Mouse (Mus musculus): Measurements from ENCODE around the gene H2-Aa.

- TF ChIP-seq CTCF (conservative IDR thresholded peaks at IDR 0.05; ENCODE audit: low read length), result no peak
- no peak for TF ChIP-seq POU5F1 (IDR thresholded peaks at IDR 0.05; ENCODE audit: borderline replicate concordance, low read length)
These were observed 1.1 kb downstream of the H2-Aa start for GRCm38 (mm10) chr17:34286501-34286900.
